Mouse (Mus musculus): Measurements from ENCODE around the gene Flnb.

GRCm38 (mm10) chr14:7839950-7840514 lies 22.3 kb downstream of the Flnb start:
- TF ChIP-seq CTCF (IDR thresholded peaks at IDR 0.05; ENCODE audit: insufficient read depth, low read depth, low read length) (no peak), POLR2A (IDR thresholded peaks at IDR 0.05; ENCODE audit: insufficient read depth, low read depth, low read length) (no peak)
